Mouse (Mus musculus) neural tube, embryonic 14.5 days (tissue): Measurements from ENCODE around the gene Mrpl51. TPM values are rescaled to one million over a fixed set of nuclear protein-coding genes. Genes with fewer than 3 reads are reported as not detected.

Experiments used
- ATAC-seq: fragments of 200-750 bp; cut with Nextera tagmentation; 2 replicates; pipeline ENCODE4 v1.8.0; 2017; ENCODE audit warnings: low read depth, mild to moderate bottlenecking, moderate TSS enrichment, moderate library complexity
- H3K27ac ChIP-seq: fragments of 300-500 bp; sonication (generic); 2 replicates; pipeline ENCODE4 v1.5.1; 2014; ENCODE audit warnings: low read depth, mild to moderate bottlenecking, control low read depth, low read length, moderate library complexity, mixed read lengths
- H3K27me3 ChIP-seq: fragments of 300-500 bp; sonication (generic); 2 replicates; pipeline ENCODE4 v1.6.1; 2014; ENCODE audit warnings: low read length; ENCODE audit not compliant: control insufficient read depth, insufficient read depth
- H3K36me3 ChIP-seq: fragments of 300-500 bp; sonication (generic); 2 replicates; pipeline ENCODE4 v1.6.1; 2014; ENCODE audit warnings: low read length, mixed read lengths; ENCODE audit not compliant: control insufficient read depth, insufficient read depth
- H3K4me1 ChIP-seq: fragments of 300-500 bp; sonication (generic); 2 replicates; pipeline ENCODE4 v1.6.1; 2014; ENCODE audit warnings: low read length; ENCODE audit not compliant: control insufficient read depth, insufficient read depth
- H3K4me2 ChIP-seq: fragments of 300-500 bp; sonication (generic); 2 replicates; pipeline ENCODE4 v1.6.1; 2014; ENCODE audit warnings: mild to moderate bottlenecking, low read depth, low read length, control low read depth
- H3K4me3 ChIP-seq: fragments of 300-500 bp; sonication (generic); 2 replicates; pipeline ENCODE4 v1.5.1; 2014; ENCODE audit warnings: low read depth, low read length, control low read depth, mixed read lengths
- H3K9ac ChIP-seq: fragments of 300-500 bp; sonication (generic); replicated peaks from 2 replicates; pipeline ENCODE4 v1.6.1; 2014; ENCODE audit warnings: low read depth, mild to moderate bottlenecking, control low read depth, low read length, mixed read lengths
- H3K9me3 ChIP-seq: fragments of 300-500 bp; sonication (generic); 2 replicates; pipeline ENCODE4 v1.6.1; 2016; ENCODE audit warnings: low read length; ENCODE audit not compliant: control insufficient read depth
- WGBS: fragments of 180-500 bp; shearing (Covaris S2); extraction: QIAGEN DNeasy Blood & Tissue Kit; methylation state at CpG from one replicate; pipeline ENCODE4 v1.1.7; 2014; 5-methylcytosine and 5-hydroxymethylcytosine counted together
- microRNA-seq: library from miRNA; unstranded; fragments of <30 nt; microRNA quantifications from one replicate; pipeline ENCODE4, GENCODE M21; 2016
- polyA plus RNA-seq: library from polyadenylated mRNA; unstranded; fragments of >200 nt; fragmentation: Nextera tagmentation; extraction: Ambion mirVana; gene quantifications from 2 replicates; pipeline ENCODE4 v1.2.1, GENCODE M21; 2014

Gene Mrpl51
- polyA plus RNA-seq, 1 experiment from 2014 or later, result 138 TPM

- no peak for ATAC-seq
- Histone ChIP-seq H3K4me3 (no peak overlapping the region), H3K4me2 (no peak overlapping the region), H3K9ac (no peak overlapping the region), H3K27ac (no peak overlapping the region), H3K36me3 (no peaks in the 10 kb centered on the region), H3K4me1 (no peaks in the 10 kb centered on the region), H3K9me3 (no peaks in the 10 kb centered on the region), H3K27me3 (no peaks in the 10 kb centered on the region)
- WGBS, result 85% methylated on average over 8 of the region's 8 CpGs
Measured at GRCm38 (mm10) chr6:125241566-125241965, 50.0 kb downstream of the Mrpl51 start.

DNA sequence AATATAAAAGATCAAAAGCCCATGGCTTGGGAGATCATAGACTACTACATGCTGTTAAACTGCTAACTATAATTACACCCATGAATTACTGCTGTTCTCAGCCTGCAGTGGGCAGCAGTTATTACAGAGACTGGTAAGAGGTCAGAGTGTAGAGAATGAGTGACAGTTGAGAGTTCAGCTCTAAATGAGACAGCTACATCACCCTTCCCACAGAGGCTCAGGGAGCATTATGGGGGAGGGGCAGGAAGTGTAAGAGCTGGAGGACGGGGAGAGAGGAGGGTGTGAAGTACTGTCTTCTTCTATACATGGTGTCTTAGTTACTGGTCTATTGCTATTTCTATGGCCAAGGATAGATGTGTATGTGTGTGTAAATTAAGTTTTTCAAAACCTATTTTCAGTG is 53.0 kb downstream of the Mrpl51 start:
- H3K9ac ChIP-seq, result no peak overlapping the region
- H3K9me3 ChIP-seq, result no peaks in the 10 kb centered on the region
- 28% methylated on average over 1 of the region's 1 CpGs for WGBS
- no peak for ATAC-seq
- no peak overlapping the region for H3K4me3 ChIP-seq
- H3K36me3 ChIP-seq, result no peaks in the 10 kb centered on the region
- no peaks in the 10 kb centered on the region for H3K4me1 ChIP-seq
- no peak overlapping the region for H3K4me2 ChIP-seq
- no peaks in the 10 kb centered on the region for H3K27me3 ChIP-seq
- H3K27ac ChIP-seq, result no peak overlapping the region

Small RNA genes lying within 50 kb of the gene (microRNA-seq; reads per million reads assigned to microRNA genes)
- gene Mir3098, result not detected
- not detected for gene Mir8113

Other genes starting within 250 kb of the Mrpl51 start
- 89.5 and 93.8 TPM in 2 replicates for gene Cops7a, start 226.3 kb upstream of the Mrpl51 start, polyA plus RNA-seq
- gene Pianp, start 195.1 kb upstream of the Mrpl51 start, polyA plus RNA-seq, result 41.3 and 62.3 TPM in 2 replicates
- 12.3 and 16.5 TPM in 2 replicates for gene Zfp384, start 182.7 kb upstream of the Mrpl51 start, polyA plus RNA-seq
- 105 and 116 TPM in 2 replicates for gene Ing4, start 152.0 kb upstream of the Mrpl51 start, polyA plus RNA-seq
- gene Acrbp, start 142.1 kb upstream of the Mrpl51 start, polyA plus RNA-seq, result 16.8 and 19.8 TPM in 2 replicates
- 0.70 and 0.91 TPM in 2 replicates for gene Lpar5, start 123.9 kb upstream of the Mrpl51 start, polyA plus RNA-seq
- gene Chd4, start 95.8 kb upstream of the Mrpl51 start, polyA plus RNA-seq, result 72.1 and 82.2 TPM in 2 replicates
- gene Nop2, start 59.9 kb upstream of the Mrpl51 start, polyA plus RNA-seq, result 45.0 and 49.6 TPM in 2 replicates
- gene Iffo1, start 46.6 kb upstream of the Mrpl51 start, polyA plus RNA-seq, result 18.3 and 18.5 TPM in 2 replicates
- gene Gapdh, start 25.3 kb upstream of the Mrpl51 start, polyA plus RNA-seq, result 1,265 and 1,492 TPM in 2 replicates
- gene Ncapd2, start 100 bp upstream of the Mrpl51 start, polyA plus RNA-seq, result 22.6 and 46.4 TPM in 2 replicates
- gene Vamp1, start 23.8 kb downstream of the Mrpl51 start, polyA plus RNA-seq, result 14.1 and 21.2 TPM in 2 replicates
- gene Tapbpl, start 40.1 kb downstream of the Mrpl51 start, polyA plus RNA-seq, result 5.0 and 5.1 TPM in 2 replicates
- 1.0 and 2.5 TPM in 2 replicates for gene Cd27, start 45.2 kb downstream of the Mrpl51 start, polyA plus RNA-seq
- not detected in 2 replicates for gene Tuba3a, start 94.2 kb downstream of the Mrpl51 start, polyA plus RNA-seq
- gene Ltbr, start 122.1 kb downstream of the Mrpl51 start, polyA plus RNA-seq, result 11.0 and 14.8 TPM in 2 replicates
- gene Scnn1a, start 128.9 kb downstream of the Mrpl51 start, polyA plus RNA-seq, result 0.67 and 0.77 TPM in 2 replicates
- gene Tnfrsf1a, start 157.6 kb downstream of the Mrpl51 start, polyA plus RNA-seq, result 6.5 and 15.0 TPM in 2 replicates
- 0.09 and 0.13 TPM in 2 replicates for gene Plekhg6, start 189.0 kb downstream of the Mrpl51 start, polyA plus RNA-seq